Mouse (Mus musculus) hindbrain, postnatal 0 days (tissue): ENCODE results near the gene Cldn5. TPM values are rescaled to one million over a fixed set of nuclear protein-coding genes. Genes with fewer than 3 reads are reported as not detected.

Experiments used
- ATAC-seq: fragments of 200-750 bp; cut with Nextera tagmentation; 2 replicates; pipeline ENCODE4 v1.8.0; 2017; ENCODE audit warnings: mild to moderate bottlenecking, moderate TSS enrichment, moderate library complexity
- DNase-seq: peaks from one replicate; pipeline ENCODE4 v3.0.0-alpha.2; 2015; ENCODE audit warnings: low spot score
- H3K27ac ChIP-seq: fragments of 300-500 bp; sonication (generic); 2 replicates; pipeline ENCODE4 v1.5.1; 2014; ENCODE audit warnings: mild to moderate bottlenecking
- H3K27me3 ChIP-seq: fragments of 300-500 bp; sonication (generic); 2 replicates; pipeline ENCODE4 v1.6.1; 2014; ENCODE audit warnings: low read length, mixed read lengths; ENCODE audit not compliant: insufficient read depth
- H3K36me3 ChIP-seq: fragments of 300-500 bp; sonication (generic); 2 replicates; pipeline ENCODE4 v1.6.1; 2014; ENCODE audit warnings: low read length, mixed read lengths; ENCODE audit not compliant: insufficient read depth
- H3K4me1 ChIP-seq: fragments of 300-500 bp; sonication (generic); 2 replicates; pipeline ENCODE4 v1.6.1; 2014; ENCODE audit warnings: antibody characterized with exemption, low read length, mixed read lengths; ENCODE audit not compliant: insufficient read depth
- H3K4me2 ChIP-seq: fragments of 300-500 bp; sonication (generic); 2 replicates; pipeline ENCODE4 v1.6.1; 2014; ENCODE audit warnings: low read depth, mild to moderate bottlenecking, low read length, moderate library complexity, mixed read lengths
- H3K4me3 ChIP-seq: fragments of 300-500 bp; sonication (generic); 2 replicates; pipeline ENCODE4 v1.5.1; 2014; ENCODE audit warnings: low read length
- H3K9ac ChIP-seq: fragments of 300-500 bp; sonication (generic); replicated peaks from 2 replicates; pipeline ENCODE4 v1.6.1; 2014; ENCODE audit warnings: mild to moderate bottlenecking, low read length, moderate library complexity, mixed read lengths
- H3K9me3 ChIP-seq: fragments of 300-500 bp; sonication (generic); 2 replicates; pipeline ENCODE4 v1.6.1; 2016; ENCODE audit warnings: low read length, mixed read lengths
- CTCF ChIP-seq: IDR thresholded peaks from 2 replicates; pipeline ENCODE4 v1.5.1; 2016; ENCODE audit warnings: antibody characterized with exemption, control low read depth, low read depth
- WGBS: fragments of 180-500 bp; shearing (Covaris S2); extraction: QIAGEN DNeasy Blood & Tissue Kit; methylation state at CpG from one replicate; pipeline ENCODE4 v1.1.7; 2014; 5-methylcytosine and 5-hydroxymethylcytosine counted together
- polyA plus RNA-seq: library from polyadenylated mRNA; unstranded; fragments of >200 nt; fragmentation: Nextera tagmentation; extraction: Ambion mirVana; gene quantifications from 2 replicates; pipeline ENCODE4 v1.2.1, GENCODE M21; 2015
- total RNA-seq: library from RNA; depleted of rRNA; stranded (reverse); fragments of >200 nt; gene quantifications from 2 replicates; pipeline ENCODE4 v1.2.3, GENCODE M21; 2014

Cldn5 gene
- total and polyA plus RNA-seq, 2 experiments from 2014 or later = 121 to 181 TPM

- TF ChIP-seq CTCF = no peak
- Histone ChIP-seq H3K4me2 (no peak overlapping the region), H3K9ac (no peak overlapping the region), H3K36me3 (no peaks in the 10 kb centered on the region), H3K9me3 (no peaks in the 10 kb centered on the region), H3K27me3 (no peaks in the 10 kb centered on the region), H3K27ac (no peak overlapping the region), H3K4me1 (no peaks in the 10 kb centered on the region), H3K4me3 (no peak overlapping the region)
- DNase-seq (no peak), ATAC-seq (no peak)
- 72% methylated on average over 1 of the region's 1 CpGs for WGBS
These were observed 8.8 kb downstream of the Cldn5 start for GRCm38 (mm10) chr16:18785485-18785884.

DNA sequence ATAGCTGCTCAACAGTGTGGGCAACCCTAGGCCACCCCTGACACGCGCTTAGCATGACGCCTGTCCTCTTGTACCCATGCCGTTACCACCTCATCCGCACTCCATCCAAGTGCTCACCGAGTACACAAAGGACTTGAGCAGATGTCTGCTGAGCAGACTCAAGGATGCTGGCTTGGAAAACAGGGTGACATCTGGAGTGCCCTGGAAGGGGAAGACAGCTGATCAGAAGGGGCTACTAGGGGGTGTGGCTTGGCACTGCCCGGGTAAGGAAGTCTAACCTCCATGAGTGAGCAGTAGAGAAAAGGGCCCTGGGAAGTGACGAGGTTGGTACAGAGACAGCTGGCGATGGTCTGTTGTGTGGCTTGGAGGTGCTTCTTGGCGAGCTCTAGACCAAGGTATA, 10.0 kb downstream of the Cldn5 start:
- WGBS = 89% methylated on average over 10 of the region's 10 CpGs
- H3K4me1 ChIP-seq = no peaks in the 10 kb centered on the region
- no peak for DNase-seq

GRCm38 (mm10) chr16:18788627-18789406, 12.2 kb downstream of the Cldn5 start:
- no peaks in the 10 kb centered on the region for H3K4me1 ChIP-seq
- H3K36me3 ChIP-seq = no peaks in the 10 kb centered on the region
- H3K4me2 ChIP-seq = no peak overlapping the region
- ATAC-seq (no peak), DNase-seq (no peak)
- TF ChIP-seq CTCF = no peak
- no peaks in the 10 kb centered on the region for H3K9me3 ChIP-seq
- no peak overlapping the region for H3K27ac ChIP-seq
- 90% methylated on average over 10 of the region's 10 CpGs for WGBS
- no peak overlapping the region for H3K9ac ChIP-seq
- H3K27me3 ChIP-seq = no peaks in the 10 kb centered on the region
- no peak overlapping the region for H3K4me3 ChIP-seq

More for the DNA sequence above, 10.0 kb downstream of the Cldn5 start:
- no peak for TF ChIP-seq CTCF
- H3K9ac ChIP-seq = no peak overlapping the region
- H3K27ac ChIP-seq = no peak overlapping the region
- no peaks in the 10 kb centered on the region for H3K9me3 ChIP-seq
- no peaks in the 10 kb centered on the region for H3K36me3 ChIP-seq
- peak; percentile 55 for ATAC-seq
- H3K4me2 ChIP-seq = no peak overlapping the region
- no peaks in the 10 kb centered on the region for H3K27me3 ChIP-seq
- H3K4me3 ChIP-seq = no peak overlapping the region

DNA sequence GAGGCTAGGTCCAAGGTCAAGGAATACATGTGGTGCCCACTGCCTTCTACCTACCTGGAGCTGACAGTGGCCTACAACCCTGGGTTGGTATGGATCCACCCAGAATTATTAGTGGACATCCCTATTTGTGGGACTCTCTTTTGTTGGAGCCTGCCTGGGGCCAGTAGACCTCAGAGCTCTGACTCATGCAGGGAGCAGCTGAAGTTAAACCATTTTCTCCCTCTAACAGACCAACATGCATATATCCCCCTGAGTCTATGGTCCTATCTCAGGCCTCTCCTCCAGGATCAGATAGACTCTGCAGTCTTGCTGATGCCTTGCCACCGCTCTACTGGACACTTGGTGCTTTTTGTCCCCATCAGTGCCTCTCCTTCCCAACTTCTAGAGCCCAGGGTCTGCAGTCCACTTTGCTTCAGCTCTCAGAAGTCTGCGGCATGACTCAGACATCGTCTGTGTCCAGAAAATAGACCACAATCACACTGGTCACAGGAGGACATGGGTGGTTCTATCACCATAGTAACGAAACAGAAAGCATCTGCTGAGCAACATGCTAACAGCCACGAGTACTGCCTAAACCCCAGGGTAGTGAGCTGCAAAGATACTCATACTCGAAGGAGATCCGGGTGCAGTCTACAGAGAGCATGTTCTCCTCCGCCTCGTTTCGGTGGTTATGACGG, 18.7 kb downstream of the Cldn5 start:
- no peaks in the 10 kb centered on the region for H3K27me3 ChIP-seq
- no peak overlapping the region for H3K4me2 ChIP-seq
- H3K9ac ChIP-seq = no peak overlapping the region
- no peak overlapping the region for H3K27ac ChIP-seq
- ATAC-seq (no peak), DNase-seq (no peak)
- H3K9me3 ChIP-seq = no peaks in the 10 kb centered on the region
- H3K36me3 ChIP-seq = no peaks in the 10 kb centered on the region; the same call in 1 of the 2 replicates
- no peaks in the 10 kb centered on the region for H3K4me1 ChIP-seq
- TF ChIP-seq CTCF = no peak
- no peak overlapping the region for H3K4me3 ChIP-seq
- 82% methylated on average over 11 of the region's 11 CpGs for WGBS

DNA sequence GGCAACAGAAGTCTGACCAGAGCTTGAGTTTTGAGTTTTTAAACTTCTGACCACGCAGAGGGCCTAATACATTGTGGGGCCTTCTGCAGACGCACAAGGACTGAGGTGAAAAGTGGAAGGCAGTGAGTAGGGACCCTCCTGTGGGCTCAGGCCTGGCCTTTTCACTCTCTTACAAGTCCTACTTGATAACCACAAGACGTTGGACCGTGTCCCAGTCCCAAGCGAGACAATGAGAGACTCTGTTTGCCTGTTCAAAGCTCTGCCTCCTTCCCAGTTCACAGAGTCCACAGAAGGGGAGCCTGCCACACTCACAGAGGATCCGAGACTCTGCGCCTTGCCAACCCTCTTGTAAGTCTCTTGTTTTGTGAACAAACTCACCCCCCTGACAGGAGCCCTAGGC, 20.0 kb downstream of the Cldn5 start:
- H3K4me2 ChIP-seq = no peak overlapping the region
- no peak for ATAC-seq
- no peak overlapping the region for H3K4me3 ChIP-seq
- TF ChIP-seq CTCF = no peak
- no peaks in the 10 kb centered on the region for H3K4me1 ChIP-seq
- H3K9ac ChIP-seq = no peak overlapping the region
- DNase-seq = no peak
- no peaks in the 10 kb centered on the region for H3K27me3 ChIP-seq
- WGBS = 65% methylated on average over 7 of the region's 7 CpGs
- H3K9me3 ChIP-seq = no peaks in the 10 kb centered on the region
- no peaks in the 10 kb centered on the region; the same call in 1 of the 2 replicates for H3K36me3 ChIP-seq
- no peak overlapping the region for H3K27ac ChIP-seq

DNA sequence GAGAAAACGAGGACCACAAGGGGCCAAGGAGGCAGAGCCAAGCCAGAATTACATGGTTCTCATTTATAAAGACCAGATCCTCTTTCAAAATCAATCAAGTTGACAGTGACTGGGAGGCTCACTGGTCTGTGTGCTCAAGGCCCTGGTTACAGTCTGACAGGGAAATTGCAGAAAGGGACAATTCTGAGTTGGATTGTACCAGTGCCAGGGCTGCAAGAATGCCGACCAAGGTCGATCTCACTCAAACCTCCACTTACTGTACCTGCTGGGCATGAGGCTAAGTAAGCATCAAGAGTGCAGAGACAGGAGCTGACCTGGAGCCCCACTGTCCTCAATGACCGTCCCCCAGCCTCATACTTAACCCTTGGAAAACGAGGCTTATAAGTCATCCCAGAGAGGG, 21.5 kb downstream of the Cldn5 start:
- no peak overlapping the region for H3K9ac ChIP-seq
- H3K4me2 ChIP-seq = no peak overlapping the region
- no peaks in the 10 kb centered on the region; the same call in 1 of the 2 replicates for H3K36me3 ChIP-seq
- H3K27me3 ChIP-seq = no peaks in the 10 kb centered on the region
- ATAC-seq (no peak), DNase-seq (no peak)
- no peak for TF ChIP-seq CTCF
- no peak overlapping the region for H3K4me3 ChIP-seq
- H3K27ac ChIP-seq = no peak overlapping the region
- 91% methylated on average over 5 of the region's 5 CpGs for WGBS
- H3K4me1 ChIP-seq = no peaks in the 10 kb centered on the region
- H3K9me3 ChIP-seq = no peaks in the 10 kb centered on the region

DNA sequence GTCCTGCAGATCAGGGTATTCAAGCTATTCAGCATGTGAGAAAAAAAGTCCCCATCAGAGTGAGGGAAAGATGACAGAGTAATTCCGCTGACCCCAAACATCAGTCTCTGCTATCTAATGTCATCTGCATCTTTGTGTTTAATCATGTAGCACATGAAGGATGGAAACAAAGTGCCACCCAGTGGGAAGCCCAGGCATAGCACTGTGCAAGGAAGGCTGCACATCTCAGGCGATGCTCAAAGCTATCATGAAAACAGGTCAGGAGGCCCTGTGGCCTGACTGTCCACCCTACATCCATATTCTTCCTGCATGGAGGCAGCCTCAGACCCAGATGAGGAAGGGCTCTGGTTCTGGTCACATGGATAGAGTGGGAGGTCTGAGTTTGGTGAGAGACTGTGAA, 22.2 kb downstream of the Cldn5 start:
- peak; percentile 80 for ATAC-seq
- TF ChIP-seq CTCF = peak; percentile 91
- WGBS = 64% methylated on average over 2 of the region's 2 CpGs

More for the DNA sequence above, 22.2 kb downstream of the Cldn5 start:
- H3K4me2 ChIP-seq = no peak overlapping the region
- no peaks in the 10 kb centered on the region for H3K27me3 ChIP-seq
- H3K36me3 ChIP-seq = no peaks in the 10 kb centered on the region; the same call in 1 of the 2 replicates
- H3K4me1 ChIP-seq = no peaks in the 10 kb centered on the region
- H3K27ac ChIP-seq = no peak overlapping the region
- H3K4me3 ChIP-seq = no peak overlapping the region
- no peaks in the 10 kb centered on the region for H3K9me3 ChIP-seq
- DNase-seq = peak; percentile 75
- no peak overlapping the region for H3K9ac ChIP-seq
